Mouse (Mus musculus) ES-Bruce4 (cell line): Measurements from ENCODE around the gene Tpst1.

ENCODE experiments used
- CTCF ChIP-seq: IDR thresholded peaks from one replicate; pipeline ENCODE4 v1.8.1; 2011; ENCODE audit warnings: low read depth, low read length
- EP300 ChIP-seq: IDR thresholded peaks from 2 replicates; pipeline ENCODE4 v1.6.1; 2011; ENCODE audit warnings: low read depth, low read length; ENCODE audit not compliant: insufficient read depth
- POLR2A ChIP-seq: IDR thresholded peaks from one replicate; pipeline ENCODE4 v1.8.1; 2011; ENCODE audit warnings: low read length; ENCODE audit not compliant: insufficient read depth

DNA sequence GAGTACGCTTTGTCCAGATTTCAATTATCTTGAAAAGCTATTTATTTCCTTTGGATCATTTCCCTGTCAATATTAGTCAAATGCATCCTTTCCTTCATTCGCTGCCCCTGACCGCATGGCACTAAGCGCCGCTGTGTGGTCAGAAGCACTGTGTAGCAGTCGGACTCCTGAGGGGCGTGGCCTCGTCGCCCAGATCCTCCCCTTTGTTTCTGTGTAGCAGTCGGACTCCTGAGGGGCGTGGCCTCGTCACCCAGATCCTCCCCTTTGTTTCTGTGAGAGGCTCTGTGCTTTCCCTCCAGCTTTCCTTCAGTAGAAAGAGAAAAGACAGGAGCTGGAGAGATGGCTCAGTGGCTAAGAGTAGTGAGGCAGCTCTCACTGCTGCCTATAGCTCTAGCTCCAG lies 23.6 kb downstream of the Tpst1 start:
- no peak for TF ChIP-seq POLR2A
- TF ChIP-seq CTCF, result peak; percentile 10
- no peak for TF ChIP-seq EP300
